Mouse (Mus musculus): Measurements from ENCODE around the gene Zcchc9. TPM values are rescaled to one million over a fixed set of nuclear protein-coding genes. Genes with fewer than 3 reads are reported as not detected.
"Not testable (repeated sequence)": the region's sequence is repeated elsewhere in the genome, so short reads cannot be mapped to it uniquely, and the experiment has no call there.

Gene Zcchc9
- polyA plus RNA-seq, 1 experiment from 2014 or later, result 23.7 TPM

DNA sequence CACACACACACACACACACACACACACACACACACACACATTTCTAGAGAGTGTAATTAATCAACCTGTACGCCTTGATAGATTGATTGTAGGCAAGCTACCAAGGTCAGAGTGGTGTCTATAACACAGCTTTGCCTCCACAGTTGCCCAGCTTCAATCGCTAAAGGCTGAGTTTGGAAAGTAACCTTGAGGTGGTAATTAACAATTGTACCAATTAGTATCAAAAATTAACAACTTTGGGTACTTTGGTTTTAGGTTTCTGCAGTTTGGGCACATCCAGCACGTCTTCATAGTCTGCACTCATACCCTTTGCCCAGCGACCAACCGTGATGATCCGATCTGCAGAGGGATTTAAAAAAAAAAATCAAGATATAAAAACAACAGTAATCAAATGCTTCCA is 10.6 kb downstream of the Zcchc9 start:
- H3K9ac ChIP-seq, result no peak overlapping the region
- ATAC-seq (replicated peaks; ENCODE audit: insufficient number of reproducible peaks, insufficient read depth, low FRiP score, low read depth), result no peak
- H3K4me3 ChIP-seq, result no peak overlapping the region
- no peak overlapping the region for H3K27ac ChIP-seq
- peaks cover 63% of the 10 kb centered on the region for H3K36me3 ChIP-seq
- no peaks in the 10 kb centered on the region for H3K9me3 ChIP-seq (replicated peaks)
- H3K4me2 ChIP-seq, result no peak overlapping the region
- H3K27me3 ChIP-seq, result no peaks in the 10 kb centered on the region
- H3K4me1 ChIP-seq (replicated peaks), result no peaks in the 10 kb centered on the region
- 93% methylated on average over 6 of the region's 6 CpGs for WGBS

DNA sequence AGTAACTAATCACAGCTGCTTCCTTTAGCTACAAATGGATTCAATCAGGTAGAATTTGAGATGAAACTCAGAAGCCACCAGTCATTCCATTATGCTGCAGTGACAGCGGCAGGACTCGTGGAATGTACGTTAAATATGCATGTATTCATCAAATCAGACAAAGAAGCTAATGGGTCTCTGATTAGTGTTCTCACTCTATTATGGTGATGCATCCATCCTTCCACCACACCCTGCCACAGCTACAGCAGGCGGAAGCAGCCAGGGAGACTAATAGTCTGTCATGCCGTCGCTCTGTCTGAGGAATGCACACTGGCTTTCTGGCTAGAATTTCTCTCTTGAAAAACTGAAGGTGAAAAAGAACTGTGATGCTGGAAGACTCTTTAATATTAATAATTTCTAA is 11.5 kb downstream of the Zcchc9 start:
- Histone ChIP-seq H3K27me3 (no peaks in the 10 kb centered on the region), H3K4me3 (no peak overlapping the region), H3K9me3 (replicated peaks) (no peaks in the 10 kb centered on the region), H3K4me2 (no peak overlapping the region), H3K4me1 (replicated peaks) (no peaks in the 10 kb centered on the region), H3K36me3 (peaks cover 58% of the 10 kb centered on the region), H3K27ac (no peak overlapping the region), H3K9ac (no peak overlapping the region)
- ATAC-seq (replicated peaks; ENCODE audit: insufficient number of reproducible peaks, insufficient read depth, low FRiP score, low read depth), result no peak
- 94% methylated on average over 6 of the region's 6 CpGs for WGBS

DNA sequence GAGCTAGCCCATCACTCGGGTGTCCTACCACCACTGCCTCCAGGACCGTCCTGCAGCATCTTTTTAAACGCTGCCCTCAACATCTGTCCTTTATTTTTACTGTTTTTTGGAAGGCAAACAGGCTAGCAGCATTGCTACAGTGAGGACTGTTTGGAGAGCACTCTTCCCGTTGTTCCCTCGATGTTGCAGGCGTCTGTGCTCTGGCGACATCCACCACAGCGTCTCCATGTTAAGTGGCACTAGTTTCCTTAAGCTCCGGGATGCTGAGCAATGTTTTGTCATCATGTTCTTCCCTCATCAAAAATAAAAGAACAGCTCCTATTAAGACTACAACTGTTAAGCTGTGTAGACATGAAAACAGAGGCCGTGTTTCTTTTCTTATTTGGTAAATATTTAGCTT is 11.9 kb downstream of the Zcchc9 start:
- peaks cover 55% of the 10 kb centered on the region for H3K36me3 ChIP-seq
- WGBS, result 91% methylated on average over 10 of the region's 10 CpGs
- ATAC-seq (replicated peaks; ENCODE audit: insufficient number of reproducible peaks, insufficient read depth, low FRiP score, low read depth), result no peak

DNA sequence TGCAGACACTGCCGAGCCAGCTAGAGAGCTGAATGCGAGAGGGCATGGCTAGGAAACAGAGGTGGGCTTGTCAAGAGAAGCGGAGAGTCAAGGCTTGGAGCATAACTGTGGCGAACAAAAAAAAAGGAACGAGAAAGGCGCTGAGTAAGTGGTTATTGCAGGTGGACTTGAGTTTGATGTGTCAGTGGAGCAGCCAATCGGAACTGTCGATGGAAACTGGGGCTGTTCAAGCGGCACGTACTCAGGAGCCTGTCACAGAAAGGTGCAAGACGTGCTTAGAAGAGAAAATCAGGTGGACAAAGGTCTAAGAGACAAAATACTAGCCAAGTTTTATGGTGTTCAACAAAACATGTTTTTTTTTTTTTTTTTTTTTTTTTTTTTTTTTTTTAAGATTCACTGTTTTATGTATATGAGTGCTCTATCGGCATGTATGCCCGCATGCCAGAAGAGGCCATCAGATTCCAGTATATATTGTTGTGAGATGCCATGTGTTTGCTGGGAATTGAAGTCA is 12.5 kb downstream of the Zcchc9 start:
- Histone ChIP-seq H3K9ac (no peak overlapping the region), H3K27ac (no peak overlapping the region), H3K4me3 (no peak overlapping the region), H3K4me2 (no peak overlapping the region), H3K36me3 (peaks cover 48% of the 10 kb centered on the region), H3K9me3 (replicated peaks) (no peaks in the 10 kb centered on the region), H3K27me3 (no peaks in the 10 kb centered on the region), H3K4me1 (replicated peaks) (no peaks in the 10 kb centered on the region)
- no peak for ATAC-seq (replicated peaks; ENCODE audit: insufficient number of reproducible peaks, insufficient read depth, low FRiP score, low read depth)
- WGBS, result 93% methylated on average over 13 of the region's 13 CpGs

More for the DNA sequence above, 11.9 kb downstream of the Zcchc9 start:
- Histone ChIP-seq H3K4me2 (no peak overlapping the region), H3K27ac (no peak overlapping the region), H3K9ac (no peak overlapping the region), H3K27me3 (no peaks in the 10 kb centered on the region), H3K4me3 (no peak overlapping the region), H3K4me1 (replicated peaks) (no peaks in the 10 kb centered on the region), H3K9me3 (replicated peaks) (no peaks in the 10 kb centered on the region)

DNA sequence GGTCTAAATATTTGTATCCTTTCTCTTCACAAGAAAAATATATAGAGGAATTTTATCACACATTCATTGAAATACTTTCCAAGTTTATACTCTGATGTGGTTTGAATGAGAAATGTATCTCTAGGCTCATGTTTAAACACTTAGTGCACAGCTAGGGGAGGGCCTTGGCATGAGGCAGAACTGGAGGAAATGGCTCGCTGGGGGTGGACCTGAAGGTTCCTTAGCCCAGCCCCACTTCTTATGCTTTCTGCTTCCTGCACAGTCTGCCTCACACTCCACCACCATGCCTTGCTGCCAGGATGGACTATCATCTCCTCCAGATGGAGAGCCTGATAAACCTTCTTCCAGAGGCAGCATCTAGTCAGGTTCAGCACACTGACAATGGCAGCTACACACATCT is 15.5 kb downstream of the Zcchc9 start:
- peaks cover 20% of the 10 kb centered on the region; the same call in 1 of the 2 replicates for H3K36me3 ChIP-seq
- H3K9ac ChIP-seq, result no peak overlapping the region
- H3K4me3 ChIP-seq, result no peak overlapping the region
- no peaks in the 10 kb centered on the region for H3K9me3 ChIP-seq (replicated peaks)
- H3K4me2 ChIP-seq, result no peak overlapping the region
- WGBS, result 63% methylated on average over 1 of the region's 1 CpGs
- ATAC-seq (replicated peaks; ENCODE audit: insufficient number of reproducible peaks, insufficient read depth, low FRiP score, low read depth), result no peak
- no peak overlapping the region for H3K27ac ChIP-seq
- no peaks in the 10 kb centered on the region for H3K27me3 ChIP-seq
- no peaks in the 10 kb centered on the region for H3K4me1 ChIP-seq (replicated peaks)

DNA sequence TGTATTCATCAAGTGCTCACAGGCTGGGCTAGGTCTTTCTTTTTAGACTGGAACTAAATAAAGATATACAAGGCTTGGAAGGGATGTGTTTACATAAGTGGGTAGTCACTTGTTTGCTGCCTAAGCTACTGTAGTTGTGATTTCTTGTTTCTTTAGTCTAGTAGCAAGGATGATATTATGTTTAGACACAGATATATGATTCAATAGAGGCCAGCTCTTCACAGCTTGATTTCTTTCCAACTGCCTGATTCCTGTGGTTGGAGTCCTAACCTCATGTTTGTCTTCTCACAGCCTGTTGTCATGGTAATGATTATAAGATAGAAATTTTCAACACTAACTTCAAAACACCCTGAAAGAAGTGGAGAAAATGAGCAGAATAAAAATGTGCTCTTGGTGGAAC is 27.6 kb downstream of the Zcchc9 start:
- H3K9ac ChIP-seq, result no peak overlapping the region
- no peak overlapping the region for H3K4me2 ChIP-seq
- no peak for ATAC-seq (replicated peaks; ENCODE audit: insufficient number of reproducible peaks, insufficient read depth, low FRiP score, low read depth)

DNA sequence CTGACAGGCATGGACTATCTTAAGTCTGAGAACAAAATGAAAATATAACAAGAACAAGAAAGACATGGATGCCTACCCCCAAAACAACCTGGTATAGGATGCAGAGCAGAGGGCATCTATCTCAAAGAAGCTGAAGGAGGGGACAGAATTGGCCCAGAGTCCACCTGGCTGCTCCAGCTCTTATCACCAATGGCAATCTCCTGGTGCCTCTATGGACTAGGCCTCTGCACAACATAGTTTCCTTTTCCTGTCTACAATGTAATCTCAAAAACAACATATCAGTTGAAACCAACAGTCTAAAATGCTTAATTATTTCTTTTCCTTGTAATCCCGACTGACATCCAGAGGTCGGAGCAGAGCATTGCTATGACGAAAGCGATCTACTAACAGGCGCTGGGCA is 29.4 kb downstream of the Zcchc9 start:
- Histone ChIP-seq H3K4me1 (replicated peaks) (no peaks in the 10 kb centered on the region), H3K4me3 (no peak overlapping the region), H3K9me3 (replicated peaks) (no peaks in the 10 kb centered on the region), H3K4me2 (no peak overlapping the region), H3K27ac (no peak overlapping the region), H3K27me3 (no peaks in the 10 kb centered on the region), H3K36me3 (no peaks in the 10 kb centered on the region), H3K9ac (no peak overlapping the region)
- no peak for ATAC-seq (replicated peaks; ENCODE audit: insufficient number of reproducible peaks, insufficient read depth, low FRiP score, low read depth)
- 89% methylated on average over 5 of the region's 5 CpGs for WGBS

More for the DNA sequence above, 27.6 kb downstream of the Zcchc9 start:
- no peaks in the 10 kb centered on the region for H3K9me3 ChIP-seq (replicated peaks)
- no peaks in the 10 kb centered on the region for H3K36me3 ChIP-seq
- H3K27me3 ChIP-seq, result no peaks in the 10 kb centered on the region
- H3K4me1 ChIP-seq (replicated peaks), result no peaks in the 10 kb centered on the region
- H3K27ac ChIP-seq, result no peak overlapping the region
- H3K4me3 ChIP-seq, result no peak overlapping the region

DNA sequence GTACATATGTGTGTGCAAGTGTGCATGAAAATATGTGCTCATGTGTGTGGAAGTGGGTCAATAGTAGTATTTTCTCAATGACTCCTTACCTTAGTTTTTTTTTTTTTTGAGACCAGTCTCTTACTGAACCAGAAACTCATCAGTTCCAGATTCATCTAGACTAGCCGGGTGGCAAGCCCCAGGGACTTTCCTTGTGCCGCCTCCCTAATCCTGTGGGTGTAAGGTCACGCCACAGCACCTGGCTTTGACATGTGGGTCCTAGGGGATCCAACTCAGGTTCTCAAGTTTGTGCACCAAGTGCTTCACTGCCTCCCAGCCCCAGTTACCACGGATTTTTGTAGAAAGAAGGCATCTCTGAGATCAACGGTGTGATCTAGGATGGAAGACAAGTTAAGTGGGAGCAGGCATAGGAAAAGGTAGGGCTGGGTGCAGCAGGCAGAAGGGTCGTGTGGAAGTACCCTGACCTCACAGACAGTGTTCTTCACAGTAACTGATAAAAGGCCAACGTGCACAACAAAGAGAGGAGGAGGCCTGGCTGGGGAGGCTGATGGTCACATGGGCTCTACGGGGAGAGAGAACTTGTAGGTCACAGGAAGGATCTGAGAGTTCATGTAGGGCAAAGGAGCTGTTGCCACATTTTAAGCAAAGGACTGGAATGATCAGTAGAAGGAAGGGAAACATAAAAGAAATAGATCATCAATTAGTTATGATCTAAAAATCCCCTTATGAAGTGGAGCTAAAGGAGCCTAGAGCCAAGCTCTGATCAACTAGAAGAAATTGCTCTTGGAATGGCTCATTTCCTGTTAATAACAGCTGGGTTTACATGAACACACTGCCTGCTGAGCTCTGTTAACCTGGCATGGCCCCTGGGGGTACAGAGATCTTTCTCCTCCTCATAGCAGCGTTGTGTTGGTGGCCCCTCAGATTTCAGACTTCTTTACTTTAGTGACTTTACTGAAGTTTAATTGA is 38.5 kb downstream of the Zcchc9 start:
- Histone ChIP-seq H3K27me3 (no peaks in the 10 kb centered on the region), H3K4me3 (no peak overlapping the region), H3K36me3 (no peaks in the 10 kb centered on the region), H3K4me1 (replicated peaks) (no peaks in the 10 kb centered on the region), H3K4me2 (no peak overlapping the region), H3K9ac (no peak overlapping the region), H3K9me3 (replicated peaks) (no peaks in the 10 kb centered on the region), H3K27ac (no peak overlapping the region)
- WGBS, result 62% methylated on average over 9 of the region's 9 CpGs
- ATAC-seq (replicated peaks; ENCODE audit: insufficient number of reproducible peaks, insufficient read depth, low FRiP score, low read depth), result no peak

DNA sequence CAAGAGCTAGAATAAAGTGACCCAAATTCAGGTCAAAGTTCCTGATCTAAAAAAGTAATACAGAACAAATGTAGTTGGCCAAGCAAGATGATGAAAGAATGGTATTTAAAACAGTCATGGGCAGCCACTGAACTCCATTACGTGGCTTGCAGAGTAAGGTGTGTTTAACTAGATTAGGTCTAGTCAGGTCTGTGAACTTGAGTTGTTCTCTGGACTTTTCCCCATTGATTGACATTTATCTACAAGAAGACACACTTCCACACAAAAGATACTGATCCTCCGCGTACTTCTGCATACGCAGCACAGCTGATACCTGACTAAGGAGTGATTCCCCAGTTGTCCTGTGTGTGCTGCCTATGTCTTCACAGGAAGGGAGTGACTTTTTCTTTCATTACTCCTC is 41.9 kb downstream of the Zcchc9 start:
- H3K4me2 ChIP-seq, result no peak overlapping the region
- 93% methylated on average over 4 of the region's 4 CpGs for WGBS
- H3K27me3 ChIP-seq, result no peaks in the 10 kb centered on the region
- no peaks in the 10 kb centered on the region for H3K9me3 ChIP-seq (replicated peaks)
- no peaks in the 10 kb centered on the region for H3K36me3 ChIP-seq
- H3K9ac ChIP-seq, result no peak overlapping the region
- no peak for ATAC-seq (replicated peaks; ENCODE audit: insufficient number of reproducible peaks, insufficient read depth, low FRiP score, low read depth)
- no peak overlapping the region for H3K4me3 ChIP-seq
- H3K27ac ChIP-seq, result no peak overlapping the region
- H3K4me1 ChIP-seq (replicated peaks), result no peaks in the 10 kb centered on the region

DNA sequence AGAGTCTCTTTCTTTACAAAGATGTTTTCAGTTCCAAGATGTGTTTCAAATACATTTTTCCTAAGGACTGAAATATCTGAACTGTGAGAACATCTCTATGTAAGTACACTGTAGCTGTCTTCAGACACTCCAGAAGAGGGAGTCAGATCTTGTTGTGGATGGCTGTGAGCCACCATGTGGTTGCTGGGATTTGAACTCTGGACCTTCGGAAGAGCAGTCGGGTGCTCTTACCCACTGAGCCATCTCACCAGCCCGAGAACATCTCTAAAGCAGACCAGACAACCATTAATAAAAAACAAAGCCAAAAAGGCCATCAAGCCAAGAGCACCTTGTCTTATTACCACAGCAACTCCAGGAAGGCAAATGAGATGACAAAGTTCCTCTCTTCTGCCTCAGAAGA is 43.9 kb downstream of the Zcchc9 start:
- not testable (repeated sequence) for H3K4me2 ChIP-seq; H3K9ac ChIP-seq; H3K36me3 ChIP-seq; H3K4me1 ChIP-seq (replicated peaks); H3K4me3 ChIP-seq; H3K27me3 ChIP-seq; ATAC-seq (replicated peaks; ENCODE audit: insufficient number of reproducible peaks, insufficient read depth, low FRiP score, low read depth); H3K9me3 ChIP-seq (replicated peaks); H3K27ac ChIP-seq
- WGBS, result 91% methylated on average over 3 of the region's 3 CpGs

DNA sequence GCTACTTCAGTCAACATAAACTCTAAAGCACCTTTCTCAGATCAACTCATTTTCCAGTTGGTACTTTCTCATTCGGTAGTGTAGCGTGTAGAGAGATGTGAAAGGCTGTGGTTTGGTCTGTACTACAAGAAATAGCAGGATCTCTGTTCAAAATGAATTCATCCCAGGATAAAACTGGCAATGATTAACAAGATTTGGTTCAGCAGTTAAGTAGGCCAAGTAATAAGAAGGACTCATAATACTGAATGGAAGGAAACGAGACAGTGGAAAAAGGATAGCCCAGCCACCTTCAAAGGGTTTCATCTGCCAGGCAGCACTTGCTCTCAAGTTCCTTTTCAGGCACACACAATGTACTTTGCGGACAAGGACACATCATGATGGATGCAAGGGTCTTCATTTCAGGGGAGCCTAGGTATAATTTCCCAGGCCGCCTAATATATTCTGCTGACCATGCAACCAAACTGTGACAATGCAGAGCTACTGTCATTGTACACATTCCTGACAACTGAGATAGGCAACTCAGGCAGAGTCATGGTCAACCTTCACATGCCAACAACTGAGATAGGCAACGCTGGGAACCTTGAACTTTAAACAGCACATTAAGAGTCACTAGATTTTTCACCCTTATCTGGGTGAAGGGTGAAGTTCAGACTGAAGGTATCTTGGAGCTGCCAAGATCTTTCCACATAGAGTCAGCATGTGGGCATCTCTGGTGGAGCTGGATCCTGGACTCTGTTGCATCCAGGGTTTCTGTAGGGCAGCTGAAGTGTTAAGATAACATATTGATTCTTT is 45.7 kb downstream of the Zcchc9 start:
- H3K27me3 ChIP-seq, result no peaks in the 10 kb centered on the region
- WGBS, result 77% methylated on average over 6 of the region's 6 CpGs
- no peak overlapping the region for H3K4me2 ChIP-seq
- no peak overlapping the region for H3K4me3 ChIP-seq
- H3K36me3 ChIP-seq, result no peaks in the 10 kb centered on the region
- H3K9ac ChIP-seq, result no peak overlapping the region
- no peaks in the 10 kb centered on the region for H3K4me1 ChIP-seq (replicated peaks)
- no peaks in the 10 kb centered on the region for H3K9me3 ChIP-seq (replicated peaks)
- ATAC-seq (replicated peaks; ENCODE audit: insufficient number of reproducible peaks, insufficient read depth, low FRiP score, low read depth), result no peak
- H3K27ac ChIP-seq, result no peak overlapping the region

Measured in heart, embryonic 15.5 days (tissue).